Mouse (Mus musculus) MEL (cell line): Measurements from ENCODE around the gene Ranbp10. TPM values are rescaled to one million over a fixed set of nuclear protein-coding genes. Genes with fewer than 3 reads are reported as not detected.

Source experiments
- DNase-seq: peaks from one replicate; pipeline ENCODE4 v3.0.0; 2011; ENCODE audit warnings: low read depth, low spot score
- H3K27ac ChIP-seq: 2 replicates; pipeline ENCODE4 v1.5.1; 2012; ENCODE audit warnings: low read depth, mild to moderate bottlenecking, control low read depth, low read length, moderate library complexity; ENCODE audit not compliant: control insufficient read depth
- H3K27me3 ChIP-seq, 2 experiments: fragments of 150-350 bp in 1 of 2; sonication (generic) in 1 of 2; 2 replicates each; pipeline ENCODE4 v1.6.1; 2012; ENCODE audit warnings: low read length in 2 of 2, mild to moderate bottlenecking in 2 of 2, improper control_type of control experiment in 1 of 2, moderate library complexity in 1 of 2; ENCODE audit not compliant: insufficient read depth in 2 of 2, control insufficient read depth in 1 of 2
- H3K36me3 ChIP-seq, 2 experiments: 2 replicates each; pipeline ENCODE4 v1.6.1; 2012 to 2014; ENCODE audit warnings: low read length in 2 of 2, improper control_type of control experiment in 1 of 2, inconsistent platforms in 1 of 2, mild to moderate bottlenecking in 1 of 2; ENCODE audit not compliant: insufficient read depth in 2 of 2, control insufficient read depth in 1 of 2
- H3K4me1 ChIP-seq, 2 experiments: fragments of 150-350 bp in 1 of 2; sonication (generic) in 1 of 2; 2 replicates each; pipeline ENCODE4 v1.6.1; 2012; ENCODE audit warnings: low read length in 2 of 2, improper control_type of control experiment in 1 of 2, mild to moderate bottlenecking in 1 of 2; ENCODE audit not compliant: insufficient read depth in 2 of 2, control insufficient read depth in 1 of 2
- H3K4me3 ChIP-seq, 2 experiments: fragments of 150-350 bp in 1 of 2; sonication (generic) in 1 of 2; 2 replicates each; pipeline ENCODE4 v1.5.1; 2012; ENCODE audit warnings: low read depth in 2 of 2, low read length in 2 of 2, mild to moderate bottlenecking in 2 of 2, moderate library complexity in 2 of 2, control low read depth in 1 of 2, improper control_type of control experiment in 1 of 2; ENCODE audit not compliant: control insufficient read depth in 1 of 2, insufficient read depth in 1 of 2
- H3K79me2 ChIP-seq: 2 replicates; pipeline ENCODE4 v1.6.1; 2012; ENCODE audit warnings: mild to moderate bottlenecking, low read length, moderate library complexity; ENCODE audit not compliant: control insufficient read depth, poor library complexity, insufficient read depth
- H3K9ac ChIP-seq: 2 replicates; pipeline ENCODE4 v1.6.1; 2012; ENCODE audit warnings: low read depth, mild to moderate bottlenecking, control low read depth, low read length, moderate library complexity; ENCODE audit not compliant: control insufficient read depth, poor library complexity, severe bottlenecking
- H3K9me3 ChIP-seq: fragments of 150-350 bp; sonication (generic); replicated peaks from 2 replicates; pipeline ENCODE4 v1.6.1; 2012; ENCODE audit warnings: mild to moderate bottlenecking, low read length, improper control_type of control experiment, moderate library complexity; ENCODE audit not compliant: insufficient read depth
- BHLHE40 ChIP-seq: IDR thresholded peaks from 2 replicates; pipeline ENCODE4 v1.6.1; 2012; ENCODE audit warnings: low read depth, mild to moderate bottlenecking, inconsistent platforms, low read length, improper control_type of control experiment, borderline replicate concordance
- CHD1 ChIP-seq: IDR thresholded peaks from 2 replicates; pipeline ENCODE4 v1.6.1; 2012; ENCODE audit warnings: low read depth, mild to moderate bottlenecking, inconsistent platforms, low read length, improper control_type of control experiment
- CHD2 ChIP-seq: IDR thresholded peaks from 2 replicates; pipeline ENCODE4 v1.6.1; 2011; ENCODE audit warnings: low read length, improper control_type of control experiment
- CTCF ChIP-seq, 3 experiments: IDR thresholded peaks in 2 of 3; conservative IDR thresholded peaks in 1 of 3; 2 replicates each; pipeline ENCODE4 v1.5.1; 2011 to 2012; ENCODE audit warnings: low read length in 3 of 3, low read depth in 2 of 3, mild to moderate bottlenecking in 2 of 3, improper control_type of control experiment in 1 of 3, inconsistent platforms in 1 of 3, mixed read lengths in 1 of 3, moderate library complexity in 1 of 3; ENCODE audit not compliant: control insufficient read depth in 1 of 3, insufficient read depth in 1 of 3, poor library complexity in 1 of 3, severe bottlenecking in 1 of 3
- EP300 ChIP-seq, 2 experiments: IDR thresholded peaks; 2 replicates each; pipeline ENCODE4 v1.6.1; 2011; ENCODE audit warnings: improper control_type of control experiment in 2 of 2, low read length in 2 of 2, low read depth in 1 of 2, mild to moderate bottlenecking in 1 of 2
- ETS1 ChIP-seq: IDR thresholded peaks from 2 replicates; pipeline ENCODE4 v1.6.1; 2012; ENCODE audit warnings: low read depth, mild to moderate bottlenecking, inconsistent platforms, low read length, improper control_type of control experiment, moderate library complexity
- HCFC1 ChIP-seq: IDR thresholded peaks from 2 replicates; pipeline ENCODE4 v1.6.1; 2012; ENCODE audit warnings: low read depth, mild to moderate bottlenecking, inconsistent platforms, low read length, improper control_type of control experiment, moderate library complexity
- KAT2A ChIP-seq: conservative IDR thresholded peaks from 2 replicates; pipeline ENCODE4 v1.6.1; 2012; ENCODE audit warnings: low read depth, low read length, improper control_type of control experiment, inconsistent platforms
- MAFK ChIP-seq: IDR thresholded peaks from 2 replicates; pipeline ENCODE4 v1.6.1; 2011; ENCODE audit warnings: low read depth, mild to moderate bottlenecking, low read length, improper control_type of control experiment, borderline replicate concordance
- MAX ChIP-seq: IDR thresholded peaks from 2 replicates; pipeline ENCODE4 v1.6.1; 2011; ENCODE audit warnings: low read length, improper control_type of control experiment
- MEF2A ChIP-seq: IDR thresholded peaks from 2 replicates; pipeline ENCODE4 v1.6.1; 2014; ENCODE audit warnings: low read depth, mild to moderate bottlenecking, inconsistent platforms, low read length, improper control_type of control experiment; ENCODE audit not compliant: poor library complexity, insufficient replicate concordance, severe bottlenecking; ENCODE audit errors: extremely low read depth
- MXI1 ChIP-seq: IDR thresholded peaks from 2 replicates; pipeline ENCODE4 v1.6.1; 2011; ENCODE audit warnings: mild to moderate bottlenecking, low read depth, low read length, improper control_type of control experiment
- MYB ChIP-seq: IDR thresholded peaks from 2 replicates; pipeline ENCODE4 v1.6.1; 2011; ENCODE audit warnings: mild to moderate bottlenecking, low read depth, low read length, improper control_type of control experiment
- MYC ChIP-seq: IDR thresholded peaks from 2 replicates; pipeline ENCODE4 v1.6.1; 2011; ENCODE audit warnings: low read depth, mild to moderate bottlenecking, low read length, improper control_type of control experiment, moderate library complexity
- NELFE ChIP-seq: IDR thresholded peaks from 2 replicates; pipeline ENCODE4 v1.6.1; 2011; ENCODE audit warnings: low read depth, low read length, improper control_type of control experiment
- NRF1 ChIP-seq: IDR thresholded peaks from 2 replicates; pipeline ENCODE4 v1.6.1; 2014; ENCODE audit warnings: low read depth, mild to moderate bottlenecking, inconsistent platforms, low read length, improper control_type of control experiment, moderate library complexity; ENCODE audit not compliant: poor library complexity, insufficient read depth, severe bottlenecking
- RCOR1 ChIP-seq: IDR thresholded peaks from 2 replicates; pipeline ENCODE4 v1.6.1; 2012; ENCODE audit warnings: low read depth, mild to moderate bottlenecking, inconsistent platforms, low read length, improper control_type of control experiment
- SIN3A ChIP-seq: IDR thresholded peaks from 2 replicates; pipeline ENCODE4 v1.6.1; 2012; ENCODE audit warnings: low read length, improper control_type of control experiment, inconsistent platforms
- SMC3 ChIP-seq: IDR thresholded peaks from 2 replicates; pipeline ENCODE4 v1.6.1; 2011; ENCODE audit warnings: low read depth, low read length, improper control_type of control experiment
- TCF12 ChIP-seq: IDR thresholded peaks from 2 replicates; pipeline ENCODE4 v1.6.1; 2014; ENCODE audit warnings: low read depth, mild to moderate bottlenecking, inconsistent platforms, low read length, improper control_type of control experiment, moderate library complexity
- USF2 ChIP-seq, 2 experiments: IDR thresholded peaks; 2 replicates each; pipeline ENCODE4 v1.6.1; 2011 to 2012; ENCODE audit warnings: improper control_type of control experiment in 2 of 2, low read length in 2 of 2, borderline replicate concordance in 1 of 2, inconsistent platforms in 1 of 2, low read depth in 1 of 2, mild to moderate bottlenecking in 1 of 2; ENCODE audit not compliant: insufficient read depth in 1 of 2
- ZC3H11A ChIP-seq: IDR thresholded peaks from 2 replicates; pipeline ENCODE4 v1.6.1; 2012; ENCODE audit warnings: low read depth, mild to moderate bottlenecking, inconsistent platforms, low read length, improper control_type of control experiment
- ZKSCAN1 ChIP-seq: IDR thresholded peaks from 2 replicates; pipeline ENCODE4 v1.6.1; 2012; ENCODE audit warnings: low read depth, mild to moderate bottlenecking, inconsistent platforms, low read length, improper control_type of control experiment, moderate library complexity
- polyA plus RNA-seq, 2 experiments: library from polyadenylated mRNA; stranded (reverse) in 1 of 2; unstranded in 1 of 2; fragments of >175 nt in 1 of 2; fragments of >200 nt in 1 of 2; gene quantifications; 2 replicates each; pipeline versions ENCODE4 v1.2.1 to v1.2.4; 2012; ENCODE audit warnings: low replicate concordance in 2 of 2, low read depth in 1 of 2; ENCODE audit not compliant: insufficient read length in 2 of 2, insufficient read depth in 1 of 2, missing spikeins in 1 of 2
- total RNA-seq: library from RNA; depleted of rRNA; stranded (reverse); fragments of 300-350 nt; gene quantifications from 2 replicates; pipeline ENCODE4 v1.2.3, GENCODE M21; 2012

Gene Ranbp10
- total and polyA plus RNA-seq, 3 experiments, result 7.4 to 22.1 TPM; not detected in 1

GRCm38 (mm10) chr8:105859314-105859713 lies 32.2 kb upstream of the Ranbp10 start (continued):
- TF ChIP-seq SMC3, result no peak
- no peak for TF ChIP-seq MYB
- peak; percentile 86 for TF ChIP-seq MXI1
- TF ChIP-seq EP300 (IDR thresholded peaks at IDR 0.05; ENCODE audit: low read depth in 1 of 2, low read length in 2 of 2), result peak; percentile 61 to 86; a peak in 3 of 4 replicates
- TF ChIP-seq KAT2A, result no peak; the same call in 1 of the 2 replicates
- TF ChIP-seq MAX, result peak; percentile 80; the same call in 1 of the 2 replicates
- TF ChIP-seq MEF2A, result no peak
- no peak for TF ChIP-seq CTCF (IDR thresholded peaks at IDR 0.05 in 2 of 3, conservative IDR thresholded peaks at IDR 0.05 in 1 of 3; ENCODE audit: control insufficient read depth in 1 of 3, insufficient read depth in 1 of 3, low read depth in 2 of 3, low read length in 3 of 3, poor library complexity in 1 of 3, severe bottlenecking in 1 of 3)

DNA sequence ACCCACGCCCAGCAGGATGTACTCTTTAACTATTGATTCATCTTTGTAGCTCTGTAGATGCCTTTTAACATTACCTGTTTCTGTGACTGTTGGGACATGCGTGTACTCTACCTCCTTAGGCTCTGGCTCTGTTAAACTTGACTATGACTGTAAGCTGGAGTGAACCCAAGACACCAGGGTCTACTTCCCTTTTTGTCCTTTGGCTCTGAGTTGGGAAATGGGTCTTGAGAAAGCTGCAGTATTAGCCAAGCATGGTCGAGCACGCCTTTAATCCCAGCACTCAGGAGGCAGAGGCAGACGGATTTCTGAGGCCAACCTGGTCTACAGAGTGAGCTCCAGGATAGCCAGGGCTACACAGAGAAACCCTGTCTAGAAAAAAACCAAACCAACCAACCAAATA lies 31.3 kb upstream of the Ranbp10 start:
- TF ChIP-seq TCF12 (0 out of 2 replicates have a peak, but pooled peaks have one; percentile 14), SIN3A (peak; percentile 29; the same call in 1 of the 2 replicates), MAFK (no peak), ETS1 (0 out of 2 replicates have a peak, but pooled peaks have one; percentile 10), BHLHE40 (0 out of 2 replicates have a peak, but pooled peaks have one; percentile 26), CTCF (IDR thresholded peaks at IDR 0.05 in 2 of 3, conservative IDR thresholded peaks at IDR 0.05 in 1 of 3; ENCODE audit: control insufficient read depth in 1 of 3, insufficient read depth in 1 of 3, low read depth in 2 of 3, low read length in 3 of 3, poor library complexity in 1 of 3, severe bottlenecking in 1 of 3) (no peak), CHD1 (no peak; the same call in 1 of the 2 replicates), EP300 (IDR thresholded peaks at IDR 0.05; ENCODE audit: low read depth in 1 of 2, low read length in 2 of 2) (0 out of 4 replicates have a peak, but pooled peaks of 1 of the 2 experiments have one; percentile 14), MYB (no peak), USF2 (IDR thresholded peaks at IDR 0.05; ENCODE audit: borderline replicate concordance in 1 of 2, insufficient read depth in 1 of 2, low read depth in 1 of 2, low read length in 2 of 2) (no peak), NRF1 (no peak), NELFE (no peak), MYC (peak; percentile 67; the same call in 1 of the 2 replicates), MXI1 (no peak; the same call in 1 of the 2 replicates), RCOR1 (no peak), ZKSCAN1 (no peak), KAT2A (no peak), ZC3H11A (no peak), HCFC1 (0 out of 2 replicates have a peak, but pooled peaks have one; percentile 27), CHD2 (no peak), MAX (peak; percentile 65; the same call in 1 of the 2 replicates)
- TF ChIP-seq, all 39 proteins: peak for 8
- H3K79me2 ChIP-seq, result peaks cover 45% of the 10 kb centered on the region
- peak overlapping the region; percentile 91 for H3K27ac ChIP-seq
- H3K4me1 ChIP-seq, result peaks cover 6 to 33% of the 10 kb centered on the region in 2 experiments
- H3K4me3 ChIP-seq, result no peak overlapping the region
- DNase-seq, result peak; percentile 91
- no peaks in the 10 kb centered on the region for H3K9me3 ChIP-seq
- H3K9ac ChIP-seq, result no peak overlapping the region
- peaks cover 0 to 31% of the 10 kb centered on the region in 2 experiments; a peak in 2 of 4 replicates for H3K36me3 ChIP-seq
- H3K27me3 ChIP-seq, result no peaks in the 10 kb centered on the region
